Mouse (Mus musculus) embryo, embryonic 10.5 days (tissue): Measurements from ENCODE around the gene Mmd.

ENCODE experiments used
- DNase-seq: peaks from one replicate; pipeline ENCODE4 v3.0.0-alpha.2; 2015; ENCODE audit warnings: low spot score

Gene Mmd

GRCm38 (mm10) chr11:90249025-90249650 lies at the start of gene Mmd:
TSS of gene Mmd (plus strand) at chr11:90249456.
- DNase-seq, result peak; percentile 99

- no peak for DNase-seq
These were observed 48.4 kb upstream of the Mmd start for GRCm38 (mm10) chr11:90200826-90201225.

GRCm38 (mm10) chr11:90214246-90214645 lies 35.0 kb upstream of the Mmd start:
- DNase-seq, result no peak

- DNase-seq, result no peak
These were observed 29.1 kb upstream of the Mmd start for GRCm38 (mm10) chr11:90220022-90220645.

- DNase-seq, result no peak
These were observed 28.5 kb upstream of the Mmd start for GRCm38 (mm10) chr11:90220750-90221149.

- DNase-seq, result no peak
These were observed 24.3 kb upstream of the Mmd start for GRCm38 (mm10) chr11:90224914-90225470.

GRCm38 (mm10) chr11:90227000-90227922 lies 22.0 kb upstream of the Mmd start:
- no peak for DNase-seq

- no peak for DNase-seq
These were observed 20.9 kb upstream of the Mmd start for GRCm38 (mm10) chr11:90228251-90228949.

- DNase-seq, result no peak
These were observed 19.5 kb upstream of the Mmd start for GRCm38 (mm10) chr11:90229800-90230199.

GRCm38 (mm10) chr11:90230671-90231070 lies 18.6 kb upstream of the Mmd start:
- no peak for DNase-seq

- DNase-seq, result no peak
These were observed 17.6 kb upstream of the Mmd start for GRCm38 (mm10) chr11:90231631-90232030.

- DNase-seq, result no peak
These were observed 16.6 kb upstream of the Mmd start for GRCm38 (mm10) chr11:90232685-90233084.

GRCm38 (mm10) chr11:90235221-90235620 lies 14.0 kb upstream of the Mmd start:
- DNase-seq, result no peak

- DNase-seq, result peak; percentile 40
These were observed 11.6 kb upstream of the Mmd start for GRCm38 (mm10) chr11:90237616-90238015.

- DNase-seq, result no peak
These were observed 10.6 kb upstream of the Mmd start for GRCm38 (mm10) chr11:90238657-90239056.

GRCm38 (mm10) chr11:90240652-90241330 lies 8.5 kb upstream of the Mmd start:
- no peak for DNase-seq

GRCm38 (mm10) chr11:90241874-90242273 lies 7.4 kb upstream of the Mmd start:
- DNase-seq, result no peak

- DNase-seq, result no peak
These were observed 6.0 kb upstream of the Mmd start for GRCm38 (mm10) chr11:90243300-90243699.

GRCm38 (mm10) chr11:90245630-90246029 lies 3.6 kb upstream of the Mmd start:
- DNase-seq, result no peak

- DNase-seq, result no peak
These were observed 2.6 kb upstream of the Mmd start for GRCm38 (mm10) chr11:90246676-90247075.

- DNase-seq, result no peak
These were observed 1.5 kb upstream of the Mmd start for GRCm38 (mm10) chr11:90247793-90248192.
